Mouse (Mus musculus): Measurements from ENCODE around the gene Farp2.
"Not testable (repeated sequence)": the region's sequence is repeated elsewhere in the genome, so short reads cannot be mapped to it uniquely, and the experiment has no call there.

The Farp2 gene

DNA sequence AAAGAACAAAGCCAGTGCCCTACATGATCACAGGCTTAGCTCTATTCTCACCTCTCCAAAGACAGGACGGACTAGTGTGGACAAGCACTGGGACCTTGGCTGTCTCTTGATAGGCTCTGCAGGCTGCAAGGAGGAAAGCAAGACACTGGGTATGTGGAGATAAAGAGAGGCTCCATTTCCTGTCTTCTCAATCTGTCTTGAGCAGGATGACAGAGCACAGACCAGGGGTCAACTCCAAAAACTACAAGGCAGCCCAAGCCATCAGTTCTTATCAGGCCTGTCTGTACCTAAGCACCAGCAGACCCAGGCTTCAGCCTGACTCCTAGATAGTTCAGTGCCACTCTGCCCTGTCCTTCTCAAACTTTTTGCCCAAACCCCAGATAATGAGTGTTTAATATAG, 112.6 kb downstream of the Farp2 start:
- in situ Hi-C loops (cut with MboI; ENCODE audit: unreplicated experiment in 2 of 2) = no loop called here

DNA sequence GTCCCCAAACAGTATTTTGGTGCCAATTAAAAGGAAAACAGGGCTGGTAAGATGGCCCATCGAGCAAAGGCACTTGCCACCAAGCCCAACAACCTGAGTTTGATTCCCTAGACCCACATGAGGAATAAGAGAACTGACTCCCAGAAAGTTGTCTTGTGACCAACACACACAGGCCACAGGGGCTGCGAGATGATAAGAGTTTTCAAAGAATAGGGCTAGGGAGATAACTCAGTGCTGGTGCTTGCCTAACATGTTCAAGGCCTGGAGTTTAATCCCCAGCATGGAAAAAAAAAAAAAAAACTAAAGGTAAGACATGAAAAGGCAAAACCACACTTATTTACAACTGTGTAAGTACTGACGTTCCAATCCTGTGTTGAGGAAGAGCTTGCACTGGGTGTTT, 118.9 kb downstream of the Farp2 start:
- in situ Hi-C loops (cut with MboI; ENCODE audit: unreplicated experiment in 2 of 2) = no loop called here

DNA sequence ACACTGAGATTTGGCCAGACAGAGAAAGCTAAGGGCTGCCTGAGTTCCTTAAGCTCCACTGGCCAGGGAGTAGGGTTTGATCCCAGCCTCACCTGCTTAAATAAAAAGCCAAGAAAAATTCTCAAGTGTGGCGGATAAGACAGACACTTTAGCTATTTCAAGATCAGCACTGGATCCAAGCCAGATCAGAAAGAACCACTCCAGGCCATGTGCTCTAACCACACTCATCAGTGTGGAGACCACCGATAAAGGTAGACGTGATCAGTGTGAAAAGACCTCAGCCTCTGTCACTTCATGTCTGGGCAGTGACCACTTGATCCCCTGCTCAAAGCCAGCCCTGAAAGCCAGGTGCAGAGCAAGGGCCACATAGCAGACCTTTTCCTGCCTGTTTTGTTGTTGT, 120.8 kb downstream of the Farp2 start:
- in situ Hi-C loops (cut with MboI; ENCODE audit: unreplicated experiment in 2 of 2) = no loop called here

- in situ Hi-C loops (cut with MboI; ENCODE audit: unreplicated experiment in 2 of 2) = no loop called here
Observed at GRCm38 (mm10) chr1:93634481-93634891, 122.6 kb downstream of the Farp2 start.

DNA sequence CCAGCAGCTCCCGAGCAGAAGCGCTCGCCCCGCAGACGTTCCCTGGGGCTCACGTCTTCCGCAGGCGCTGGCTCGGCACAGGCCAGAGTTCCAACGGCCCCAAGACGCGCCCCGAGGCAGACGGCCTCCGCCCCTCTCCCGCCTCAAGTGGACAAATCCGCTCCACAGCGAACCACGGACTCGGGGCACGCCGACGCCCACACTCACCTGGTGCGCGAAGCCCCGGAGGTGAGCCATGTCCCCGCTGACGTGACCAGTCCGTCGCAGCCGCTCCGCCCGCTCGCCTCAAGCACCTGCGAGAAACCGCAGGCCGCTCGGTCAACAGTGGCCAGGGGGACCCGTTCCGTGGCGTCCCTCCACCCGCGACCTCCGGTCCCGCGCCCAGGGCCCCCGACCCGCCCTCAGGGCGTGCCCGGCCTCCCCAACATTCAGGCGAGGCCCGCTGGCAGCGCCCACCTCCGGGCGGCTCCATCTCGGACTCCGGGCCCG, 123.3 kb downstream of the Farp2 start:
- in situ Hi-C loops (cut with MboI; ENCODE audit: unreplicated experiment in 2 of 2) = no loop called here

DNA sequence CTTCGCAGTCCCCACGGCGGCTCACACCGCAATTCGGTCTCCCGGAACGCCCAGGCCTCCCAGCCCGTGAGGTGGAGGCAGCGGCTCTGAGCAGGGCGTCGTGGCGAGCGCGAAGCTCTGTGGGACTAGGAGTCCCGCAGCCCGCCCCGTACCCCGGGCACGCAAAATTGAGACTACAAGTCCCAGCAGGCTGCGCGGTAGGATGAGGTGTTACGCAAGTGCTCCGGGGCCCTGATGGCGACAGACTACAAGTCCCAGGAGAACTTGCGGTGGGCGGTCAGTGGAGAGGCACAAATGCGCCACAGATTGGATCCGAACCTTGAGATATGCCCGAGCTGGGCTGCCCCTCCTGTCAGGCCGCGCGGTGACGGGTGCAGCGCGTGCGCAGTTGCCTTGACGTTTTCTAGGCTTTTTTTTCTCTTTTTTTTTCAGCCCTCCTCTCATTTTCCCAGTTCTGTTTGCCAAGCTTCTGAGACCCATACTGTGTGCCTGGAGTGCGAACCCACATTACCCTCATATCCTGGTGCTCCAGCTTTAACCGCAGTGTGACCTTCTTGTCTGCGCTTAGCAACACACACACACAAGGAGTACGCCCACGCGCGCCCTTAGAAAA, 123.8 kb downstream of the Farp2 start:
- in situ Hi-C loops (cut with MboI; ENCODE audit: unreplicated experiment in 2 of 2) = no loop called here

DNA sequence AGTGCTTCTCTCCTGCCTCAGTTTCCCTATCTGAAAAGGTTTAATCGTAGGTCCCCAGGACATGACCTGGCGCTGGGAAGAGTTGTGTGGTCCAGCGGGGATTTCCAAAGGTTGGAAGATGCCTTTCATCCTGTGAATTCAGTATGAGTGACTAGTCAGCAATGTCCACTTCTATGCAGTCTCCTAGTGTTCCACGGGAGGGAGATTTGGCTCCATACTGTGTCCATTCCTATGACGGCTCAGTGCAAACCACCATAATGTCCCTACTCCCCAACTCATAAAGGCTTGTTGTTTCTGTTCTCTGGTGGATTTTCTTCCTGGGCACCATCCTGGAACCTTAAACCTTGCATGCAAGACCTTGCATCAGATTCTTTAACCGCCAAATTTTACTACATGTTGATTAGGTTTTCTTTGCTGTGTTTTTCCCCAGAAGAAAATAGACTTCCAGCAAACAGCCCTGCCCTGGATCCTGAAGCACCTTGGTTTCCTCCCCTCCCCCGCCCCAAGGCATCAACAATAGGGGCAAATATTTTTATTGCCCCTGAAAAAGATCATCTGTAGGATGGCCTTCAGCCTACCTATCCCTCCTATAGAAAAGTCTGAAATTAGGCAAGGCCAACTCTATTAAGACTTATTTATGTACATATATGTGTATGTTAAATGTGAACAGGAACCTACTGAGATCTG, 124.5 kb downstream of the Farp2 start:
- in situ Hi-C loops (cut with MboI; ENCODE audit: unreplicated experiment in 2 of 2) = no loop called here

GRCm38 (mm10) chr1:93641978-93642377, 130.1 kb downstream of the Farp2 start:
- in situ Hi-C loops (cut with MboI; ENCODE audit: unreplicated experiment in 2 of 2) = no loop called here

DNA sequence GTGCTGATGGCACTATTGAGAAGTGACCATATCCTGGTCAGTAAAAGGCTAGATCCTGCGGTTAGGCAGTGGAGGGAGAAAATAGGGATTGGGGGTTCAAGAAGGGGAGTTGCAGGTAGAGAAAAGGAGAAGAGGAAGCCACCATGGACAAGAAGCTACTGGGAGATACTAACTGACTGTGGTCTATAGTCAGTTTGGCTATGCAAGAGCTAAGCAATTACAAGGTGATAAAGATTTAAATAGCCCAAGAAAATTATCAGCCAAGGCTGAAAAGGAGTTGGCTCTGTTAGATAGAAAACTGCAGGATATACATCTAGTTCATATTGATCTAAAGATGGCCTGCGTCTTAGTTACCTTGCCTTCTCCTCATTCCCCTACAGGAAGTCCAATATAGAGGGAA, 130.8 kb downstream of the Farp2 start:
- in situ Hi-C loops (cut with MboI; ENCODE audit: unreplicated experiment in 2 of 2) = no loop called here

DNA sequence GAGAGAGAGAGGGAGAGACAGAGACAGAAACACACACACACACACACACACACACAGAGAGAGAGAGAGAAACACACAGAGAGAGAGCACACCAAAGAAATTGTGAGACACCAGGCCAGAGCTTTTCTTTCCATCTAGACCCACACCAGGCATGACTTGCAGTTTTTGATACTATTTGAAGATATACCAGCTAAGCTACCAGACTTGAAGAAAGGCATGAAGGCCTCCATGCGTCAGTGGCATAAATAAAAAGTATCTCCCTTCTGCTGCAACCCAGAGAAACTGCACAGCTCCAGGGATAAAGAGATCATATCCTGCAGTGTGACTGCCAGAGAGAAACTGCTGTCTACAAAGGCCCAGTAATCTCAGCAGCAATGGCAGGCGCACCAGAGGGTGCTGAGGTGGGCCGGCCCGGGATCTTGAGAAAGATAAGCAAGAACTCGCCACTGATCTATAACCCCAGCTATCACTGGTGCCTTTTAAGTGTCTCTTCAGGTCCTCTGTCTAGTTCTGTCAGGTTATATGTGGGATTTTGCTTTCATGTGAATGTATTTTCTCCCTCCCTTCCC, 137.8 kb downstream of the Farp2 start:
- in situ Hi-C loops (cut with MboI; ENCODE audit: unreplicated experiment in 2 of 2) = no loop called here

DNA sequence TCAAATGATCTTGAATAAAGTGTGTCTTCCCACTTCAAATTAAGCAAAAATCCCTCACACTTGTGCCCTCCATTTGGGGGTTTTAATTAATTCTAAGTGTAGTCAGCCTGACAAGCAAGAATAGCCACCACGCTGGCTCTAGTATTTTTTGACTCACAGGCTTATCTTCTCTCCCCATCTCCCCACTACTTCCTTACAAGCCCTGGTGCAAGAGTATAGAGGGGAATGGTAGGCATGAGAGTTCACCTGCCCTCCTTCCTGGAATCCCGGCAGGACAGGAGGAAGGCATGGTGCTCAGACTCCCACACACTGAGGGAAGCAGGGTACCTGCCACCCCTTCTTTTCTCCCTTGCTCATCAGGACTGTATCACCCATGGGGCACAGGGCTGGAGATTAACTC, 142.4 kb downstream of the Farp2 start:
- in situ Hi-C loops (cut with MboI; ENCODE audit: unreplicated experiment in 2 of 2) = no loop called here

GRCm38 (mm10) chr1:93654798-93655197, 142.9 kb downstream of the Farp2 start:
- in situ Hi-C loops (cut with MboI; ENCODE audit: unreplicated experiment in 2 of 2) = no loop called here

- in situ Hi-C loops (cut with MboI; ENCODE audit: unreplicated experiment in 2 of 2) = no loop called here
Observed at GRCm38 (mm10) chr1:93656325-93657024, 144.6 kb downstream of the Farp2 start.

DNA sequence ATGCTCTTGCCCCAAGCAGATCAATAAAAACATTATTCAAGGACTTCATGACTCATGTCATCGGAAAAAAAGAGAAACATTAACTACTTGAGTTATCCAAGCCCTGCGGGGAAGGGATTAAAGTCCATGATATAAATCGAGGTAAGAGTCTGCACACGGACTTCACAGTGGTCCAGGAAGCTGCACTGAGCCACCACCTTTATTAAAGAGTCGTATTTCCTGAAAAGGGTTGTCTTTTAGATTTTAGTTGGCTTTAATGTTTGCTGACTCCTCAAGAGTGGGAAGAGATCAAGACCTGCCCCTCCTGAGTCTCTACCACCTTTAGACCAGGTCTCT, 145.1 kb downstream of the Farp2 start:
- in situ Hi-C loops (cut with MboI; ENCODE audit: unreplicated experiment in 2 of 2) = no loop called here

GRCm38 (mm10) chr1:93658559-93658958, 146.7 kb downstream of the Farp2 start, which contains the start of gene Stk25:
Gene Stk25 (minus strand): TSS chr1:93658659.
- in situ Hi-C loops (cut with MboI; ENCODE audit: unreplicated experiment in 2 of 2) = not testable (repeated sequence)

DNA sequence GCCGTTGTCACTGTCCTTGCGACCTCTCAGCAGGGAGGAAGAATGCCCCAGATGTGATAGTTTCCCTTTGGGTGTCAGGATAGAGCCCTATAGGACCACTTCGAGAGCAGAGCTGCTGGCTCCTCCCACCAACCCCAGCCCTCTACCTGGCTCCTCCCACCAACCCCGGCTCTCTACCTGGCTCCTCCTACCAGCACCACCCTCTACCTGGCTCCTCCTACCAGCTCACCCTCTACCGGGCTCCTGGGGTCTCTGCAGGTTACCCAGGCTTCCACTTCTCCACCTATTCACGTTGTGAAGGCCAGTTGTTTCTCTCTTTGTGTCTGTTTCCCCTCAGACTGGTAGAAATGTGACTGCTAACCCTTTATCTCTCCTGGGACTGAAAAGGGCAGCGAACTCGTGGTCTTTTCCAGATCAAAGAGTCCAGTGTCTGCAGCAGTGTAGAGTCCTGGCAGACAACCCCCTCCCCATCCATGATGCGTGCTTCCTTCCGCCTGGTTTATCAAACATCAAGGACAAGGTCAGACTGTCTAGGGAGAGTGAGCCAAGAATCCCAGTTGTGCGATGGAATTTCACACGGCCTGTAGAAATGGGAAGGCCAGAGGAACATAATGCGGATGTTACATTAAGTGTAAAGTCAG, 156.0 kb downstream of the Farp2 start:
- in situ Hi-C loops (cut with MboI; ENCODE audit: unreplicated experiment in 2 of 2) = loop anchor here (5.0 to 10.0 kb wide), 2 partner anchors 59 to 127 kb away; no protein-coding TSS in a partner anchor

DNA sequence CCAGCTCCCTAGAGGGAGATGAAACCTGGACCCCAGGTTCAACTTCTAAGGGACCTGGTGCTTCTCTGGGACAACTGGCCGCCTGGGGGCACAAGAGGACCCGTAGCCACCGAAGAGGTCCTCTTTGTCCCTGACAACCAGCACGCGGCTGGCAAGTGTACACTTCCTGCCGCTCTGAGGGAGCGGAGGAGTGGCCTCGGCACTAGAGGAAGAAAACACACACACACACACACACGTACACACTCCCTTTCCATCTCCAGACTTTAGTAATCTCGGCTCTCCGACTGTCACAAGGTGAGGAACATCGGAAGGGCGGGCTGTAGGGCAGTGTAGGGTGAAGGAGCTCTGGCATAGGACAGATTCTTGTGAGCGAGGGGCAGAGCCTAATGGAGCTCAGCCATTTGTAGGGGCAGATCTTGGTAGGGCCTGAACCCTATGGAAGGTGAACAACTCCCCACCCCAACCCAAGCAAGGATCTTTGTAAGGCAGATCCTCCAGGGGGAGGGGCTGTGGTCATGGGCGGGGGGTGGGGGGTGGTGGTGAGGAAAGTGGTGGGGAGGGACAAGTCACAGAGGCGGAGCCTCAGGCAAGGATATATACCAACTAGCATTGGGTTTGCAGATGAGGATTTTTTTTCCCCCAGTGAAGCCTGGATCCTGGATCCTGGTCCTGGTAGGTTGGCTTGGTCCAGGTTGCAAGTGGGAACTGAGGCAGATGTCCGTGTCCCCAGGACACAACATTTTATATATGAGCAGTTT, 157.1 kb downstream of the Farp2 start:
- in situ Hi-C loops (cut with MboI; ENCODE audit: unreplicated experiment in 2 of 2) = loop anchor here (5.0 to 10.0 kb wide), 2 partner anchors 58 to 126 kb away; no protein-coding TSS in a partner anchor

- in situ Hi-C loops (cut with MboI; ENCODE audit: unreplicated experiment in 2 of 2) = loop anchor here (5.0 to 10.0 kb wide), 2 partner anchors 57 to 125 kb away; no protein-coding TSS in a partner anchor
Observed at GRCm38 (mm10) chr1:93669941-93670340, 158.1 kb downstream of the Farp2 start.

Measured in v-Abl transformed pro-B cells (cell line).